27 mouse cellular contexts compared by ENCODE assay signal in genomic region chr10:120913796-120914195, GRCm38 (mm10). TPM values are rescaled to one million over a fixed set of nuclear protein-coding genes. Genes with fewer than 3 reads are reported as not detected.
DNase-seq lines count a peak whose midpoint lies in the region; ATAC-seq lines count a peak whose summit lies in the region.
"Had no signal": no experiment of that assay in that cellular context is flagged by ENCODE, and none has a peak within 500 bp of the region (broad histone marks: within the 10 kb centered on the region; RNA-seq: fewer than 3 reads in every experiment).

No protein-coding gene starts in this region.

- H3K4me1 ChIP-seq in lung, embryonic 15.5 days, result peaks cover 7% of the 10 kb centered on the region; the same call in 1 of the 2 replicates
- H3K4me1 ChIP-seq in embryonic facial prominence, embryonic 10.5 days, result 0 out of 2 replicates have a peak, but pooled peaks cover 2% of the 10 kb centered on the region
- H3K4me1 ChIP-seq in midbrain, embryonic 16.5 days (ENCODE audit: control insufficient read depth, insufficient read depth, low read length), result no peaks in the 10 kb centered on the region
- H3K4me1 ChIP-seq: neural tube, embryonic 13.5 days; stomach, embryonic 15.5 days had no signal

- no peaks in the 10 kb centered on the region for H3K9me3 ChIP-seq in lung, embryonic 15.5 days
- no peaks in the 10 kb centered on the region for H3K9me3 ChIP-seq in embryonic facial prominence, embryonic 10.5 days
- H3K9me3 ChIP-seq in midbrain, embryonic 16.5 days (replicated peaks; ENCODE audit: control insufficient read depth, low read length, poor library complexity, severe bottlenecking), result no peaks in the 10 kb centered on the region
- H3K9me3 ChIP-seq: embryonic facial prominence, embryonic 15.5 days; kidney, embryonic 15.5 days; limb, embryonic 15.5 days; neural tube, embryonic 13.5 days; stomach, embryonic 15.5 days had no signal

- WGBS in lung, embryonic 15.5 days, result 49% methylated on average over 7 of the region's 7 CpGs
- WGBS in embryonic facial prominence, embryonic 10.5 days, result 85% methylated on average over 7 of the region's 7 CpGs
- WGBS in midbrain, embryonic 16.5 days, result 89% methylated on average over 7 of the region's 7 CpGs

- H3K4me2 ChIP-seq in lung, embryonic 15.5 days, result no peak overlapping the region
- H3K4me2 ChIP-seq in midbrain, embryonic 16.5 days (ENCODE audit: low read length), result no peak overlapping the region
- H3K4me2 ChIP-seq: embryonic facial prominence, embryonic 15.5 days; kidney, embryonic 15.5 days; limb, embryonic 15.5 days; neural tube, embryonic 13.5 days; stomach, embryonic 15.5 days had no signal

- H3K27ac ChIP-seq in lung, embryonic 15.5 days, result 0 out of 2 replicates have a peak overlapping the region, but pooled peaks have one; percentile 57
- H3K27ac ChIP-seq in embryonic facial prominence, embryonic 10.5 days (replicated peaks), result no peak overlapping the region
- no peak overlapping the region for H3K27ac ChIP-seq in midbrain, embryonic 16.5 days (ENCODE audit: low read length)
- H3K27ac ChIP-seq: gastrocnemius, adult 2 months; left cerebral cortex, adult 2 months; neural tube, embryonic 13.5 days; stomach, embryonic 15.5 days had no signal

- no peaks in the 10 kb centered on the region for H3K36me3 ChIP-seq in lung, embryonic 15.5 days
- no peaks in the 10 kb centered on the region for H3K36me3 ChIP-seq in embryonic facial prominence, embryonic 10.5 days (replicated peaks)
- H3K36me3 ChIP-seq in midbrain, embryonic 16.5 days (ENCODE audit: control insufficient read depth, insufficient read depth, low read length), result no peaks in the 10 kb centered on the region
- H3K36me3 ChIP-seq: embryonic facial prominence, embryonic 15.5 days; kidney, embryonic 15.5 days; limb, embryonic 15.5 days; neural tube, embryonic 13.5 days; stomach, embryonic 15.5 days had no signal

- no peaks in the 10 kb centered on the region for H3K27me3 ChIP-seq in lung, embryonic 15.5 days
- no peaks in the 10 kb centered on the region for H3K27me3 ChIP-seq in embryonic facial prominence, embryonic 10.5 days (replicated peaks; ENCODE audit: low read depth, poor library complexity, severe bottlenecking)
- H3K27me3 ChIP-seq in midbrain, embryonic 16.5 days (ENCODE audit: control insufficient read depth, insufficient read depth, low read depth, low read length), result no peaks in the 10 kb centered on the region
- H3K27me3 ChIP-seq: embryonic facial prominence, embryonic 15.5 days; kidney, embryonic 15.5 days; limb, embryonic 15.5 days; neural tube, embryonic 13.5 days; stomach, embryonic 15.5 days had no signal

- H3K4me3 ChIP-seq in lung, embryonic 15.5 days, result no peak overlapping the region
- no peak overlapping the region for H3K4me3 ChIP-seq in embryonic facial prominence, embryonic 10.5 days
- no peak overlapping the region for H3K4me3 ChIP-seq in midbrain, embryonic 16.5 days (ENCODE audit: low read depth, low read length)
- H3K4me3 ChIP-seq: embryonic facial prominence, embryonic 15.5 days; gastrocnemius, adult 2 months; kidney, embryonic 15.5 days; left cerebral cortex, adult 2 months; limb, embryonic 15.5 days; neural tube, embryonic 13.5 days; stomach, embryonic 15.5 days had no signal

- peak; percentile 64 for DNase-seq in heart, adult 11 months
- no peak for DNase-seq in heart, adult 18-20 months
- DNase-seq in lung, postnatal 25 days (ENCODE audit: low spot score), result no peak
- DNase-seq in embryonic facial prominence, embryonic 10.5 days (ENCODE audit: low spot score), result no peak
- DNase-seq in urinary bladder, postnatal 4 days (ENCODE audit: low spot score in 2 of 2), result no peak
- DNase-seq: adrenal gland, postnatal 25 days; cerebellum, adult 8-10 months; cerebellum, postnatal 36 days; gastrocnemius, adult 2 months; kidney, postnatal 4 days; lung, postnatal 4 days; midbrain, embryonic 14.5 days; retina, postnatal 1 day; right cerebral cortex, postnatal 25 days; thymus, postnatal 4 days had no signal

- H3K9ac ChIP-seq in lung, embryonic 15.5 days, result no peak overlapping the region
- no peak overlapping the region for H3K9ac ChIP-seq in midbrain, embryonic 16.5 days (ENCODE audit: low read depth, low read length)
- H3K9ac ChIP-seq: embryonic facial prominence, embryonic 15.5 days; kidney, embryonic 15.5 days; limb, embryonic 15.5 days; neural tube, embryonic 13.5 days; stomach, embryonic 15.5 days had no signal

- ATAC-seq in lung, embryonic 15.5 days (ENCODE audit: borderline replicate concordance, extremely low read depth, low FRiP score, low TSS enrichment), result no peak
- ATAC-seq in granulocyte monocyte progenitor cell, adult 5-6 weeks (replicated peaks; ENCODE audit: poor library complexity, severe bottlenecking), result peak; percentile 22; the same call in 1 of the 2 replicates
- no peak for ATAC-seq in midbrain, embryonic 16.5 days
- ATAC-seq: forebrain, embryonic 14.5 days; hindbrain, embryonic 16.5 days; intestine, postnatal 0 days had no signal

RNA-seq across cellular contexts. Expression of gene Msrb3, which starts 14.9 kb away (rescaled TPM):
- 10 to 100 TPM; 96.1 to 96.6 TPM for total RNA-seq in heart, adult 18-20 months (2021)
- polyA plus RNA-seq in lung, embryonic 15.5 days (2015; fragmentation: Nextera tagmentation; extraction: Ambion mirVana), result 15.3 and 15.8 TPM in 2 replicates
- 0.60 and 0.84 TPM in 2 replicates for total RNA-seq in granulocyte monocyte progenitor cell, adult 5-6 weeks (2014; fragmentation: Nextera tagmentation)
- total RNA-seq in granulocyte monocyte progenitor cell, adult 5-6 weeks (2017), result 0.36 and 0.52 TPM in 2 replicates
- polyA plus RNA-seq in embryonic facial prominence, embryonic 10.5 days (2016; fragmentation: Nextera tagmentation; extraction: Ambion mirVana), result 3.4 and 3.6 TPM in 2 replicates
- polyA plus RNA-seq in midbrain, embryonic 16.5 days (2015; fragmentation: Nextera tagmentation; extraction: Ambion mirVana), result 1.0 and 1.3 TPM in 2 replicates
